Mouse (Mus musculus) hindbrain, embryonic 12.5 days (tissue): ENCODE data around the gene Sec62. TPM values are rescaled to one million over a fixed set of nuclear protein-coding genes. Genes with fewer than 3 reads are reported as not detected.

Source experiments
- polyA plus RNA-seq: library from polyadenylated mRNA; unstranded; fragments of >200 nt; fragmentation: Nextera tagmentation; extraction: Ambion mirVana; gene quantifications from 2 replicates; pipeline ENCODE4 v1.2.1, GENCODE M21; 2016

Gene Sec62
- polyA plus RNA-seq, 1 experiment from 2014 or later, result 93.2 TPM

Other genes starting within 250 kb of the Sec62 start
- gene Mecom, start 244.9 kb upstream of the Sec62 start, polyA plus RNA-seq, result 44.4 and 47.0 TPM in 2 replicates
- gene Actrt3, start 192.9 kb upstream of the Sec62 start, polyA plus RNA-seq, result 0.20 TPM in 1 of 2 replicates, not detected in the other
- gene Mynn, start 190.8 kb upstream of the Sec62 start, polyA plus RNA-seq, result 33.4 and 41.0 TPM in 2 replicates
- not detected in 2 replicates for gene Lrriq4, start 148.4 kb upstream of the Sec62 start, polyA plus RNA-seq
- 3.0 and 3.2 TPM in 2 replicates for gene Lrrc34, start 145.0 kb upstream of the Sec62 start, polyA plus RNA-seq
- not detected in 2 replicates for gene Lrrc31, start 93.0 kb upstream of the Sec62 start, polyA plus RNA-seq
- gene Samd7, start 46.6 kb upstream of the Sec62 start, polyA plus RNA-seq, result not detected in 2 replicates
- 1.3 and 2.4 TPM in 2 replicates for gene Gpr160, start 63.1 kb downstream of the Sec62 start, polyA plus RNA-seq
- gene Phc3, start 176.5 kb downstream of the Sec62 start, polyA plus RNA-seq, result 6.5 and 8.1 TPM in 2 replicates
- 38.6 and 39.9 TPM in 2 replicates for gene Prkci, start 202.9 kb downstream of the Sec62 start, polyA plus RNA-seq